Mouse (Mus musculus): ENCODE measurements around the gene 1700029P11Rik. TPM values are rescaled to one million over a fixed set of nuclear protein-coding genes. Genes with fewer than 3 reads are reported as not detected.

1700029P11Rik gene
- polyA plus RNA-seq, 1 experiment from 2014 or later = not detected

Other genes starting within 250 kb of the 1700029P11Rik start
- 29.5 and 31.2 TPM in 2 replicates for gene Zc3h7b, start 235.5 kb upstream of the 1700029P11Rik start, polyA plus RNA-seq (2015; fragmentation: Nextera tagmentation; extraction: Ambion mirVana)
- gene Rangap1, start 235.0 kb upstream of the 1700029P11Rik start, polyA plus RNA-seq (2015; fragmentation: Nextera tagmentation; extraction: Ambion mirVana) = 98.3 and 102 TPM in 2 replicates
- gene Tef, start 178.1 kb upstream of the 1700029P11Rik start, polyA plus RNA-seq (2015; fragmentation: Nextera tagmentation; extraction: Ambion mirVana) = 31.1 and 32.3 TPM in 2 replicates
- 31.4 and 33.8 TPM in 2 replicates for gene Tob2, start 121.7 kb upstream of the 1700029P11Rik start, polyA plus RNA-seq (2015; fragmentation: Nextera tagmentation; extraction: Ambion mirVana)
- 133 and 145 TPM in 2 replicates for gene Phf5a, start 108.6 kb upstream of the 1700029P11Rik start, polyA plus RNA-seq (2015; fragmentation: Nextera tagmentation; extraction: Ambion mirVana)
- gene Aco2, start 108.2 kb upstream of the 1700029P11Rik start, polyA plus RNA-seq (2015; fragmentation: Nextera tagmentation; extraction: Ambion mirVana) = 156 and 164 TPM in 2 replicates
- 64.2 and 65.3 TPM in 2 replicates for gene Polr3h, start 54.3 kb upstream of the 1700029P11Rik start, polyA plus RNA-seq (2015; fragmentation: Nextera tagmentation; extraction: Ambion mirVana)
- gene Csdc2, start 43.8 kb upstream of the 1700029P11Rik start, polyA plus RNA-seq (2015; fragmentation: Nextera tagmentation; extraction: Ambion mirVana) = 17.5 and 19.3 TPM in 2 replicates
- 35.9 and 39.6 TPM in 2 replicates for gene Pmm1, start 19.6 kb upstream of the 1700029P11Rik start, polyA plus RNA-seq (2015; fragmentation: Nextera tagmentation; extraction: Ambion mirVana)
- 75.5 and 82.1 TPM in 2 replicates for gene Xrcc6, start 7.3 kb downstream of the 1700029P11Rik start, polyA plus RNA-seq (2015; fragmentation: Nextera tagmentation; extraction: Ambion mirVana)
- gene Desi1, start 53.3 kb downstream of the 1700029P11Rik start, polyA plus RNA-seq (2015; fragmentation: Nextera tagmentation; extraction: Ambion mirVana) = 29.3 and 29.8 TPM in 2 replicates
- gene Snu13, start 67.1 kb downstream of the 1700029P11Rik start, polyA plus RNA-seq (2015; fragmentation: Nextera tagmentation; extraction: Ambion mirVana) = 246 and 260 TPM in 2 replicates
- gene 4930407I10Rik, start 78.6 kb downstream of the 1700029P11Rik start, polyA plus RNA-seq (2015; fragmentation: Nextera tagmentation; extraction: Ambion mirVana) = not detected in 2 replicates
- 0.04 and 0.11 TPM in 2 replicates for gene Mei1, start 89.5 kb downstream of the 1700029P11Rik start, polyA plus RNA-seq (2015; fragmentation: Nextera tagmentation; extraction: Ambion mirVana)
- gene Ccdc134, start 147.4 kb downstream of the 1700029P11Rik start, polyA plus RNA-seq (2015; fragmentation: Nextera tagmentation; extraction: Ambion mirVana) = 27.6 and 31.1 TPM in 2 replicates
- gene Srebf2, start 166.6 kb downstream of the 1700029P11Rik start, polyA plus RNA-seq (2015; fragmentation: Nextera tagmentation; extraction: Ambion mirVana) = 159 and 162 TPM in 2 replicates
- 1.5 and 2.9 TPM in 2 replicates for gene Shisa8, start 232.3 kb downstream of the 1700029P11Rik start, polyA plus RNA-seq (2015; fragmentation: Nextera tagmentation; extraction: Ambion mirVana)
- 0.58 and 0.61 TPM in 2 replicates for gene Tnfrsf13c, start 243.8 kb downstream of the 1700029P11Rik start, polyA plus RNA-seq (2015; fragmentation: Nextera tagmentation; extraction: Ambion mirVana)